Mouse (Mus musculus) bone marrow, adult 2 months (tissue): Measurements from ENCODE around the gene Srrm4.

Experiments used
- CTCF ChIP-seq: fragments of 200-500 bp; IDR thresholded peaks from 2 replicates; pipeline ENCODE4 v1.5.1; 2011; ENCODE audit warnings: low read length, control low read depth; ENCODE audit not compliant: control insufficient read depth, insufficient read depth
- POLR2A ChIP-seq: fragments of 200-500 bp; IDR thresholded peaks from 2 replicates; pipeline ENCODE4 v1.6.1; 2011; ENCODE audit warnings: low read depth, mild to moderate bottlenecking, control low read depth, low read length, borderline replicate concordance; ENCODE audit not compliant: control insufficient read depth

DNA sequence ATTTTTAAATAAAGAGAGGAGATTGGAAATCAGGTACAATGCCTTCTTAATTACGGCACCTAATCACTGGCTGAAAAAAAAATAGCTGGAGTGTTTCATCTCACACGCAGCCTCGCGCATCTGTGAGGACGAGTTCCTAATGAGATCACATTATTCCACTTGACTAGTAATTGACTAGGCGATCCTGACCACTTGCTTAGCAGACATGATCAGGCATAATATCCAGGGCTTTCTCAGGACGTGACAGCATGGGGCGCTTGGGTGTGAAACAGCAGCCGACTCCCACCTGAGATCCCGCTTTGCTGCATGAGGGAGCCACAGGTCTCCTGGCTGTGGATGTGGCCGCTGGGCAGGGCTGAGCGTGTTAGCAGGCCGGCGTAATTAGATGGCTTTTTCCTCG lies 90.3 kb downstream of the Srrm4 start:
- TF ChIP-seq CTCF (no peak), POLR2A (no peak)
